Mouse (Mus musculus): Measurements from ENCODE around the gene Crmp1. TPM values are rescaled to one million over a fixed set of nuclear protein-coding genes. Genes with fewer than 3 reads are reported as not detected.

Gene Crmp1
- polyA plus RNA-seq, 1 experiment from 2014 or later, result 750 TPM

DNA sequence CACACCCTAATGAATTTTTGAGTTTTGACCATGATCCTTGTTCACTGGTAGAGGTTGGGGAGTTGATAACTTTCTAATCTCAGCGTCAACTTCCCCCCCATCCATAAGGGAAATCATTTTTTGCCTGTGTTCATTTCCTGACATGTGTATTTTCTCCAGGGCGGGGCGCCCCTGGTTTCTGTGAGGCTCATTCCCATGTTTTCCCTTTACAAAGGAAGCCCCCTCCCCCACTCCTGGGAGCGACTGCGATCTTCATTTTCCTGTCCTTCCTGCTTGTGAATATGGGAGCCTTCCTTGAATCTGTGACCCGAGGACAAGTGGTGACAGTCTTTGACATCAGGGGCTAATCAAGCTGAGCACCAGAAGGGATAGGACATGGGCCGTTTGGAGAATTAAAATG, 15.1 kb downstream of the Crmp1 start:
- peaks cover 88% of the 10 kb centered on the region for H3K4me1 ChIP-seq (replicated peaks)
- peaks cover 5% of the 10 kb centered on the region for H3K36me3 ChIP-seq
- no peak overlapping the region for H3K4me2 ChIP-seq
- H3K27ac ChIP-seq, result no peak overlapping the region
- no peaks in the 10 kb centered on the region for H3K9me3 ChIP-seq
- H3K27me3 ChIP-seq, result no peaks in the 10 kb centered on the region
- ATAC-seq (ENCODE audit: low FRiP score), result no peak
- 63% methylated on average over 7 of the region's 7 CpGs for WGBS
- no peak overlapping the region for H3K4me3 ChIP-seq
- no peak overlapping the region; the same call in 1 of the 2 replicates for H3K9ac ChIP-seq

DNA sequence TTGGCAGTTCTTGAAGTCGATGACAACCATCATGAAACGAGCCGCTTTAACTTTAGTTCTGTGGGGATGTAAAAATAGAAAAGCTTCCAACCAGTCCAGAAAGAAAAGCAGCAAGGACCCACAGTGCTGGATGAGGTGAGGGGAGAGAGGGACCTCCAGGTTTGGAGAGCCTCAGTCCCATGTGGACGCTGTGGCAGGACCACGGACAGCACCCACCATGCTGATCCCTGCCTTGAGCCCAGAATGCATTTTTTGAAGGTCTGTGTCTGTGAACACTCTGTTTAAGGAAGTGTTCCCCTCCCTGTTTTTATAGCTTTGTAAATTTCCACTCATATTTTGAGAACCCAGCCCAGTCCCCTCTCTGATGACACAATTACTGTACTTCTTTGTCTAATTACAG, 15.5 kb downstream of the Crmp1 start:
- Histone ChIP-seq H3K4me2 (no peak overlapping the region), H3K4me1 (replicated peaks) (peaks cover 87% of the 10 kb centered on the region)
- 63% methylated on average over 5 of the region's 5 CpGs for WGBS

DNA sequence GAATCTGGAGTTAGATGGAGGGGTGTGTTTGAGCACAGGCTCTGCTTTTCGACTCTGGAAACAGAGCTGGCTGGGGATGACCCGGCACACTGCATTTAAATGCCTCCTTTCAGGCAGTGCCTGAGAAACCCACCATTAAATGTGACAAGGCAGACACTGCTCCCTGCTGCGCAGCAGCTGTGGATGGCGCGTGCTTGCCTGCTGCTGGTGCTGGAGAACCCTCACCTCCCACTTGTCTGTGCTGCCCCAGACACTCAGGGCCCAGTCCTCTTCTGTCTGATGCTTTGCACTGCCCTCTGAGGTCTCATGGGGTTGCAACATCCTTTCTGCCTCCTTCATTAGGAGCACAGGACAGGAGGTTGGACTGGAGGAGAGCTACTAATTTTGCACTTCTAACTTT, 20.0 kb downstream of the Crmp1 start:
- H3K27ac ChIP-seq, result 0 out of 2 replicates have a peak overlapping the region, but pooled peaks have one; percentile 8
- no peaks in the 10 kb centered on the region for H3K27me3 ChIP-seq
- no peak overlapping the region for H3K9ac ChIP-seq
- H3K4me1 ChIP-seq (replicated peaks), result peaks cover 64% of the 10 kb centered on the region
- H3K36me3 ChIP-seq, result peaks cover 17% of the 10 kb centered on the region
- WGBS, result 46% methylated on average over 5 of the region's 5 CpGs
- no peaks in the 10 kb centered on the region for H3K9me3 ChIP-seq
- H3K4me3 ChIP-seq, result no peak overlapping the region
- H3K4me2 ChIP-seq, result no peak overlapping the region
- ATAC-seq (ENCODE audit: low FRiP score), result 0 out of 2 replicates have a peak, but pooled peaks have one; percentile 26

More for the DNA sequence above, 15.5 kb downstream of the Crmp1 start:
- Histone ChIP-seq H3K9me3 (no peaks in the 10 kb centered on the region), H3K36me3 (peaks cover 5% of the 10 kb centered on the region), H3K27me3 (no peaks in the 10 kb centered on the region), H3K4me3 (no peak overlapping the region), H3K27ac (no peak overlapping the region), H3K9ac (no peak overlapping the region)
- no peak for ATAC-seq (ENCODE audit: low FRiP score)

DNA sequence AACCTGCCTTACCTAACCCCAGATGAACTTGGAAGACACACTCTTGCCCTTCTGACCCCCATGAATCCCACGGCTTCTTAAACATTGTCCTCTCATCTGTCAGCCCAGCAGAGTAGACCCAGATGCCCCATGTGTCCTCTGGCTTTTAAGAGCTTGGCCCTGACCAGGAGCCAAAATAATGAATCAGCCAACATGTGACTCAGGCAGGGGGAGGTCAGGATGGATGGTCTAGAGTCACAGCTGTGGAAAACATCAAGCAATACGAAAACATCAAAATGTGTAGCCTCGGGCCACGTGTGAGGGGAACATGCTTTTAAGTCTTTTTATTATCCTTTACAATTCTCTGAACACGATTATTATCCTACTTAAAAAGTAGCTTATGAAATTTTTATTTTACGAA, 22.1 kb downstream of the Crmp1 start:
- Histone ChIP-seq H3K36me3 (peaks cover 36% of the 10 kb centered on the region), H3K9ac (no peak overlapping the region), H3K27me3 (no peaks in the 10 kb centered on the region), H3K4me3 (no peak overlapping the region), H3K4me2 (no peak overlapping the region), H3K9me3 (no peaks in the 10 kb centered on the region), H3K4me1 (replicated peaks) (peaks cover 44% of the 10 kb centered on the region), H3K27ac (no peak overlapping the region)
- ATAC-seq (ENCODE audit: low FRiP score), result no peak
- WGBS, result 65% methylated on average over 6 of the region's 6 CpGs

DNA sequence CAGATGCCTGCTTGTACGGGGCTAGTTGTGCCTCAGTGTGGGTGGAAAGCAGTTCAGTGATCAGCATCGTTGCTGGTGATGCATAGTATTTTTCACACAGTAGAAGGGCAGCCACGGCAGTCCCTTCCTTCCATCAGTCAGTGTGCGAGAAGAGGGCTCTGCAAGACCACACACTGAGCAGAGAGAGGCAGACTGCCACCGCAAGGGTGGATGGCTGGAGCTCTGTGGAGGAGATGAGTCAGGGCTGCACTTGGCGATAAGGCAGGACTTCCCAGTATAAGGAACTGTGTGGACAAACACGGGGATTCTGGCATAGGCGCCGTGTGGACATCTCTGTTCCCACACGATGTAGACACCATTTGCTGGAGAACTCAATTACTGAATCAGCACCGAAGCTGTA, 39.3 kb downstream of the Crmp1 start:
- no peaks in the 10 kb centered on the region for H3K27me3 ChIP-seq
- H3K4me2 ChIP-seq, result no peak overlapping the region
- peaks cover 93% of the 10 kb centered on the region for H3K36me3 ChIP-seq
- no peak overlapping the region for H3K4me3 ChIP-seq
- no peaks in the 10 kb centered on the region for H3K9me3 ChIP-seq
- no peaks in the 10 kb centered on the region for H3K4me1 ChIP-seq (replicated peaks)
- no peak for ATAC-seq (ENCODE audit: low FRiP score)
- no peak overlapping the region for H3K27ac ChIP-seq
- WGBS, result 92% methylated on average over 11 of the region's 11 CpGs
- H3K9ac ChIP-seq, result no peak overlapping the region

DNA sequence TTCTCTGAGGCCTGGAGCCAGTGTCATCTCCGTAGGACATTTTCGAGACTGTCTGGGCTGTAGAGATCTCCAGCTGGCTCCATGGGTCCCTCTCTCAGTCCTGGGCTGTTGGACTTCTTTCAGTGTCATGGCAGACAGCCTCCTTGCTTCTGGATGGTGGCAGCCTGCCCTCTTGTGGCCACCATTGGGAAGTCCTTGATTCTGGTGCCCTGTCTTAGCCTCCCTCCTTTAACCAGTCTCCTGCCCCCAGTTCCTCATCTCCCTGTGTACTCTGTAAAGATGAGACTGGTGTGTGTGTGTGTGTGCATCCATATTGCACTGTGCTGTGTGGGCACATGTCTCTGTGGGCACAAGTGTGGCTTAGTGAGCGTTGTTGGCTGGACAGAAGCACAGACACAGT, 46.6 kb downstream of the Crmp1 start:
- H3K4me3 ChIP-seq, result no peak overlapping the region
- no peaks in the 10 kb centered on the region for H3K4me1 ChIP-seq (replicated peaks)
- WGBS, result 79% methylated on average over 3 of the region's 3 CpGs
- no peak overlapping the region for H3K27ac ChIP-seq
- no peak overlapping the region for H3K4me2 ChIP-seq
- no peaks in the 10 kb centered on the region for H3K9me3 ChIP-seq
- no peak overlapping the region for H3K9ac ChIP-seq
- no peaks in the 10 kb centered on the region for H3K27me3 ChIP-seq
- ATAC-seq (ENCODE audit: low FRiP score), result peak; percentile 49
- peaks cover 91% of the 10 kb centered on the region for H3K36me3 ChIP-seq

DNA sequence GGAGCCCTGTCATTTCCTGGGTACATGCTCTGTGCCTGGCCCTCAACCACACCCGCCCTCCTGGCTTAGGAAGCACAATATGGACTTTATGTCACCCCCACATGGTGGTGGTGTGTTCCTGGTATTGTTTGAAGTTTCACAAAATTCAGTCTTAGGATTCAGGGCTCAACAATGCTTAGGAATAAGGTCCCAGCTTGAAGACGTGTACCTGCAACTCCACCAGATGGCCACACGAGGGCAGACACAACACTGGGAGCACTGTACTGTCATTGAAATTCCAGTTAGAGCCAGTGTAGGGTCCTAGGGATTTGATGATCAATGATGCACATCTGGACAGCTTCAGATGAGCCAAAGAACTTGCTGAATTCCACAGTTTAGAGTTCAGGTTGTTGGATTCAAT, 47.5 kb downstream of the Crmp1 start:
- peaks cover 82% of the 10 kb centered on the region for H3K36me3 ChIP-seq
- H3K4me1 ChIP-seq (replicated peaks), result no peaks in the 10 kb centered on the region
- peak; percentile 25 for ATAC-seq (ENCODE audit: low FRiP score)
- H3K27ac ChIP-seq, result no peak overlapping the region; the same call in 1 of the 2 replicates
- no peak overlapping the region for H3K4me3 ChIP-seq
- no peaks in the 10 kb centered on the region for H3K27me3 ChIP-seq
- no peak overlapping the region for H3K4me2 ChIP-seq
- H3K9me3 ChIP-seq, result no peaks in the 10 kb centered on the region
- H3K9ac ChIP-seq, result no peak overlapping the region
- WGBS, result 17% methylated on average over 3 of the region's 3 CpGs

DNA sequence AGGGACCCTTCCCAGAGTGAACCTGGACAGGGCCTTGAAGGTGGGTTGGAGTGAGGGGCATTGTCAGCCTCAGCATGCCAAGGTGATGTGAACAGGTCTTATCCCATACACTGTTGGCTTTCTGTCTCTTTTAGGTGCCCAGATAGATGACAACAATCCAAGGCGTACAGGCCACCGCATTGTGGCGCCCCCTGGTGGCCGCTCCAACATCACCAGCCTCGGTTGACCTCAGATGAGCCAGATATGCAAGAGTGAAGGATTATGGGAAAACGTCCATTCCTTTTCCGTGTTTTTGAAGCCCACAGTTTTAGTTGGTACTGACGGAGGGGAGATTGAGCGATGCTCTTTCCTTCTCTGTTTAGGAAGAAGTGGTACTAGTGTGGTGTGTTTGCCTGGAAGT, 49.2 kb downstream of the Crmp1 start:
- no peak overlapping the region for H3K4me2 ChIP-seq
- H3K27ac ChIP-seq, result no peak overlapping the region
- H3K4me1 ChIP-seq (replicated peaks), result no peaks in the 10 kb centered on the region
- no peak overlapping the region for H3K4me3 ChIP-seq
- WGBS, result 73% methylated on average over 9 of the region's 9 CpGs
- H3K9ac ChIP-seq, result no peak overlapping the region
- H3K27me3 ChIP-seq, result no peaks in the 10 kb centered on the region
- no peaks in the 10 kb centered on the region for H3K9me3 ChIP-seq
- ATAC-seq (ENCODE audit: low FRiP score), result no peak; the same call in 1 of the 2 replicates
- H3K36me3 ChIP-seq, result peaks cover 69% of the 10 kb centered on the region

DNA sequence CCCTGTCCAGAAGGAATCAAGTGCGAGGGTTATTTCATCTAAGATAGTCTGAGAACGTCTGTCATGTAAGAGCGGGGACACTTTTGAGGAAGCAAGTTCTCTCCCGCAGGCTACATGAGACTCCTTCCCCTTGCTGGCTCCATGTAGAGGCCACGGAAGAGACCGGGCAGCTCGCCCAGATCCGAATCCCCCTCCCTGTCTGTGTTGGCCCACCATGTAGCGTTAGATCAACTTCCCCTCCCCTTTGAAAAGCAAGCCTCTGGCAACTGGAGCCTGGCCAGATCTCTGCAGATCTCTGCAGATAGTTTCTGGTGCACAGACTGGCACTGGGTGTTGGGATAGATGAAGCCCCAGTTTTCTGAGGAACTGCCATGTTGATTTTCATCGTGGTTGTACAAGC, 55.0 kb downstream of the Crmp1 start:
- WGBS, result 83% methylated on average over 10 of the region's 10 CpGs
- Histone ChIP-seq H3K4me3 (no peak overlapping the region), H3K36me3 (peaks cover 14% of the 10 kb centered on the region), H3K4me2 (no peak overlapping the region), H3K27me3 (no peaks in the 10 kb centered on the region), H3K9me3 (no peaks in the 10 kb centered on the region), H3K9ac (no peak overlapping the region; the same call in 1 of the 2 replicates), H3K27ac (no peak overlapping the region), H3K4me1 (replicated peaks) (no peaks in the 10 kb centered on the region)
- ATAC-seq (ENCODE audit: low FRiP score), result no peak

DNA sequence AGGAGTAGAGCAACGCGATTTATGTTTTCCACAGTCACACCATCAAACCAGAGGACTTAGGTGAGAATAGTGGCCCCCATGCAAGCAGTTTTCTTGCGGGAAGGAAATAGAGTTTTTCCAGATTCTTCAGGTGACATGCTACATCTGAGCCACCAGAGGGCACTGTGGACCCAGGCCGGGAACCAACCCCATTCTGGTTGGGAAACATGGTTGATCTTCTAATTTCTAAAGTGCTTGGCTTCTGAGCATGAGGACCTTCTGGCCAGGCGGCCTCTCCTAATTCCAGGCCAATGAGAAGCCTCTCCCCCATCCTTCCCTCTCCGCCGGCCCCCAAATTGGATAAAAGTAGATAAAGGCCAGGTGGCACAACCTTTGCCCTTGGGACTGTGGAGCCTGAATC, 56.6 kb downstream of the Crmp1 start:
- Histone ChIP-seq H3K4me2 (no peak overlapping the region), H3K36me3 (no peaks in the 10 kb centered on the region), H3K9me3 (no peaks in the 10 kb centered on the region), H3K27ac (no peak overlapping the region), H3K4me1 (replicated peaks) (no peaks in the 10 kb centered on the region), H3K9ac (no peak overlapping the region), H3K4me3 (no peak overlapping the region), H3K27me3 (no peaks in the 10 kb centered on the region)
- no peak for ATAC-seq (ENCODE audit: low FRiP score)
- WGBS, result 38% methylated on average over 7 of the region's 7 CpGs

DNA sequence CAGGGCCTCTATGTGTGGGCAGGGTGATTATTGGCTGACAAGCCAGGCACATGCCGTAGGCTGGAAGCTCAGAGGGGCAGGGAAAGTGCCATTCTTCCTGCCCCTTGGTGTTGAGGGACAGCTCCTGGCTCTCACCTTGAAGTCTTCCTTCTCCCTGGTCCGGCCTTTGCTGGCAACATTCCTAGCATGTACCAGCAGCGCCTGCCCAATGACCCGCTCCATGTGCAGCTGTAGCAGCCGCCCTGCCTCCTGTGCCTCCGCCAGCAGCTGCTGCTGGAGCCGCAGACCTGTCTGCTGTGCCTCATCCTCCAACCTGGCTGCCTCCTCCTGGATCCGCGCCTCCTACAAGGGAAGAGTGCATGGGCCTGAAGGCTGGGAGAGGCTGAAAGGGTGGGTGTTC, 68.3 kb downstream of the Crmp1 start:
- H3K27me3 ChIP-seq, result no peaks in the 10 kb centered on the region
- no peak overlapping the region for H3K4me2 ChIP-seq
- H3K9me3 ChIP-seq, result peaks cover 7% of the 10 kb centered on the region
- H3K9ac ChIP-seq, result no peak overlapping the region
- WGBS, result 92% methylated on average over 9 of the region's 9 CpGs
- no peak overlapping the region for H3K4me3 ChIP-seq
- no peak for ATAC-seq (ENCODE audit: low FRiP score)
- H3K36me3 ChIP-seq, result peaks cover 13% of the 10 kb centered on the region
- H3K27ac ChIP-seq, result no peak overlapping the region
- no peaks in the 10 kb centered on the region for H3K4me1 ChIP-seq (replicated peaks)

DNA sequence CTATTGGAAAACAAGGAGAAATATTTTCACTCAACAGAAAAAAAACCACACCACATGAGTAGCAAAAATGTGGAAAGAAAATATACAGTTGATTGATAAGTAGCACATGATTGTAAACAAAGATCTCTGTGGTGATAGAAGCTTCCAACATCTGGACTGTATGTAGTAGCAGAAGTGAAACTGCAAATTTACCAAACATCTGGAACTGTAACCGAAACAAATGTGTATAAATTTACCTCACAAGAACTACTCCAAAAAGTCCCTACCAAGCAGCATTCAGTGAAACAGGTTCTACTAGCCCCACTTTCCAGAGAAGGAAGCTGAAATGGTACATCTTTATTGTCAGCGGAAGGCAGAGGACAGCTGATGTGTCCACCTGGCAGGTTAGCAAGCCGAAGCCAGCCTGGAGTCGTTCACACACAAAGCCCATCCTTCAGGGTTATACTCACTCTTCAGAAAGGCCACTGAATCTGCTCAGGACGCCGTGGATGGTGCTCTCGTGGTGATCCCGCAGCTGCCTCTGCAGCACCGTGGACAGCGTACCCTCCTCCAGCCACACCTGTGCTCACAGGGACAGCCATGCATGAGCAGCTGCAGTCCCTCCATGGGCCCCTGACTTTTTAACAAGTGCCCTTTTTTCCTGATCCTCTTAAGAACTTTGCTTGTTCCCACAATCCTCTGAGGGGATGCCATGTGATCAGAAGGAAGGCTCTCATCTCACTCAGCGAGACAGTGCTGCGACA, 71.4 kb downstream of the Crmp1 start:
- H3K4me2 ChIP-seq, result no peak overlapping the region
- H3K9ac ChIP-seq, result no peak overlapping the region
- peaks cover 38% of the 10 kb centered on the region for H3K36me3 ChIP-seq
- no peak for ATAC-seq (ENCODE audit: low FRiP score)
- H3K9me3 ChIP-seq, result peaks cover 21% of the 10 kb centered on the region
- WGBS, result 93% methylated on average over 12 of the region's 12 CpGs
- no peaks in the 10 kb centered on the region for H3K27me3 ChIP-seq
- no peak overlapping the region for H3K27ac ChIP-seq
- no peak overlapping the region for H3K4me3 ChIP-seq
- H3K4me1 ChIP-seq (replicated peaks), result no peaks in the 10 kb centered on the region

DNA sequence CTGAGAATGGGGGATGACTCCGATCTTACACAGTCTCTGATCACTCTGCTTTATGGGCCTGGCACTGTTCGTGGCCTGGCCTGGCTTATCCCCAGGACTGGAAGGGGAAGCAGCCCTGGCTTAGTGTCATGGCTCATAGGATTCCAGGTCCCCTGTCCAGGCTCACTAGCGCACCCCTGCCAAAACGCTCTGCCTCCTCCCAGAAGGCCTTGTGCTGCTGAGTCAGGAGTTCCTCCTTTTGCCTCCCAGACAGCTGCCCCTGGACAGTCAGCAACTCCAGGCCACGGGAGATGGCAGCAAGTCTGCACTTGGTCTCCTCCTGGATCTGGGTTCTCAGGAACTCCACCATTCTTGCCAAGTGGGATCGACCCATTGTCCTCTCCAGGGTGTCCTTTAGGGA, 77.0 kb downstream of the Crmp1 start:
- no peak for ATAC-seq (ENCODE audit: low FRiP score)
- H3K9me3 ChIP-seq, result peaks cover 21% of the 10 kb centered on the region
- no peaks in the 10 kb centered on the region for H3K4me1 ChIP-seq (replicated peaks)
- H3K36me3 ChIP-seq, result peaks cover 49% of the 10 kb centered on the region
- H3K27me3 ChIP-seq, result no peaks in the 10 kb centered on the region
- WGBS, result 93% methylated on average over 6 of the region's 6 CpGs
- H3K27ac ChIP-seq, result no peak overlapping the region
- no peak overlapping the region for H3K9ac ChIP-seq
- H3K4me2 ChIP-seq, result no peak overlapping the region
- H3K4me3 ChIP-seq, result no peak overlapping the region
